Mouse (Mus musculus): ENCODE data around the gene Specc1.

Specc1 gene

DNA sequence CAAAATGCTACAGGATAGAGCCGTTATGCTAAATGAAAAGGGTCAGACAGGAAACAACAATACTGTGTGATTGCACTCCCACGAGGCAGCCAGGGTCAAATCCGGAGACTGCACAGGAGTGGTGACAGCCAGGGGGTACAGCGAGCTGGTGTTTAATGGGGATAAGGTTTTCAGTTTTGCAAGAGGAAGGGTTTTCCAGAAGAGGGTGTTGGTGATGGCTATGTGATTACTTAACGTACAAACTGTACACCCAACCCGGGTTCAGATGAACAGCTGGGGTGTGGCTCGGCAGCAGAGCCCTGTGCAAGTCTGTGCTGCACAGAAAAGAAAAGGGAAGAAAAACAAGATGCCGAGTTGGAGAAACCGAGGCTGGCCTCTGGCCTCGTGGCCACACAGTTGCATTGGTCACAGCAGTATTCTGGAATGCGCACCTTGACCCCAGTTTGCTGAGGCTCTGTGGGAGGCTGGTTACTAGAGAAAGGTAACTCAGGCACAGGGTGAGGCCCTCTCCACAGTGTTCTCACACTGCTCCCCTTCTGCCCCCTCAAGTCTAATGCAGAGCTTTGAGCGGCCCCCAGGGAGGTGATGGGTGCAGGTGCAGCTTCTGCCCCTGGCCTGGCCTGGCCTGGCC is 284.2 kb downstream of the Specc1 start:
- no peak for DNase-seq (ENCODE audit: low read depth in 1 of 2, low spot score in 2 of 2)

DNA sequence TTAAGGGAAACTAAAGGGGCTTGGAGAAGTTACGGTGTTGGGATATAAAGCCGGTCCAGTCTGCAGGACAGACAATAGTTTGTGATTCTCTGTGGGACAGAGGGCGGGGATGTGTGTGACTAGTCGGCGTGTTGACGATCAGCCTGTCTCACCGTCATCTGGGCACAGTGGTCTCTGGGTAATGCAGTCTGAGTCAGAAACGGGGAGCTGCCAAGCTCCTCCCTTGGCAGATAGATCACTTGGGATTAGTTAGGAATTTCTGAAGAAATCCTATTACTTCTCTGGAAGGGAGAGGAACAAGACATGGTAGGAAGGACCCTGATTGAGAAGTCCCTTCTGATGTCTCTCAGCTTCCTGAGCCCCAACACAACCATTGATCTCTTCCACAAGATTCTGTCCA is 287.3 kb downstream of the Specc1 start:
- DNase-seq (ENCODE audit: low read depth in 1 of 2, low spot score in 2 of 2), result no peak

DNA sequence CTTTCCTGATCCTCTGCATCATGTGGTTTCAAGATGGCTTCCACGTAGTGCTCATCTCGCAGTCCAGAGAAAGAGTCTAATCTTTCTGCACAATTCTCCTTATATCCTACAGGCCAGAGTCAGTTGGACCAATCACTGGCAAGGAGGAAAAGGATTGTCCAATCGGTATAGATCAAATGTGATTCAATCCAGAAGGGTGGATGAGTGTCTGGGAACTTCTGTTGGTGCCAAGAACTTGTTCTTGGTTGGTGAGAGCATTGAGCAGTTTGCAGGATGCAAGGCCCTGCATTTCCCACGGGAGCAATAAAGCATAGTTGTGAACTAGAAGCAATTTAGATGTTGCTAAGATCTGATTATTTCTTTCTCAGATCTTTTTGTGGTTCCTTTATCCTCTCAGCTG is 287.9 kb downstream of the Specc1 start:
- DNase-seq (ENCODE audit: low read depth in 1 of 2, low spot score in 2 of 2), result no peak

DNA sequence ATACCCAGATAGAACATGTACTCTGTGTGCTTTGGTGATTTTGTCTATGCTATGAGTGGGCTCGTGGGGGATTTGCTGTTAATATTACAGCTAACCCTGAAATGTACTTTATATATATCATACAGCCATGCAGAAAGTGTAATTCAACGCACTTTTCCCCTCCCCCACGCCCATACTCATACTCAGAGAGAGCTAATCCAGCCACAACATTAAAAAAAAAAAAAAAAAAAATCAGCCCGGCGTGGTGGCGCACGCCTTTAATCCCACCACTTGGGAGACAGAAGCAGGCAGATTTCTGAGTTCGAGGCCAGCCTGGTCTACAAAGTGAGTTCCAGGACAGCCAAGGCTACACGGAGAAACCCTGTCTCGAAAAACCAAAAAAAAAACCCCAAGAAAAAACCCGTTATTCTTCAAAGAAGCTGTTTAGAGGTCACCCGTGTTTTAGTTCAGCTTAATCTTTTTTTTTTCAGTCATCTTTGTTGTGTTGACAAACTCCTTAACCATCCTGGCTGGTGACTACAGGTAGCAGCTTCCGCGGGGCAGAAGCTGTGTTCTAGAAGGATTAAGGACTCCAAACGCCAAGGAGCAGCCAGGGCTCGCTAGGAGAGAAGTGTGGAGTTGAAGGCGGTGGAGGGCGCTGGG is 291.3 kb downstream of the Specc1 start:
- no peak for DNase-seq (ENCODE audit: low read depth in 1 of 2, low spot score in 2 of 2)

- DNase-seq (ENCODE audit: low read depth in 1 of 2, low spot score in 2 of 2), result peak; percentile 28 to 37
These were observed 292.1 kb downstream of the Specc1 start, which contains the start of gene Adora2b for GRCm38 (mm10) chr11:62248401-62249244. Adora2b (plus strand) TSS chr11:62248984.

DNA sequence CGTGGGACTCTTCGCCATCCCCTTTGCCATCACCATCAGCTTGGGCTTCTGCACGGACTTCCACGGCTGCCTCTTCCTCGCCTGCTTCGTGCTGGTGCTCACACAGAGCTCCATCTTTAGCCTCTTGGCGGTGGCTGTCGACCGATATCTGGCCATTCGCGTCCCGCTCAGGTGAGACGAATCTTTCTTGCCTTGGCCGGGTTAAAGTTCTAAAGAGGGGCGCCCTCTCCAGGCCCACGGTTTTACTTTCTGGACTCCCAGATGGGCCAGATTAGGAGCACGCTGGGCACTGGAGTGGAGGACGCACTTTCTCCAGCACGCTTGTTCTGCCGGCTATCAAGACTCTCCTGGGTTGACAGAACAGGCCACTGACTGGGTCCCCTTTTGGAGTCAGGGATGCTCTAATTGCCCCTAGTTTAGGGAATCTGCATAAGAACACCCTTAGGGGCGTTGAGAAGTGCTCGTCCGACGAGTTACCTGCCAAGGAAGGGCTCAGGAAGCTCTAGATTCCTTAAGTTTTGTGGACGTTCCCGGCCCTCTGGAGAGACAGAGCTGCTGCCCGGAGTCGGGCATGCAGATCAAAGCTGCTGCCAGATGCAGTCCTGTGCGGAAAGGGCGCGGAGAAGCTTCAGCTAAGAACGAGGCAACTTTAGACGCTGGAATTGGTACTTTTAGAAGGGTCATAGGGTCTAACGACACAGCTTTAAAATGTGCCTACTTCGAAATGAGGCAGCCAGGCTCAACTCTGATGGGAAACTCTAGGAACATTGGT is 292.9 kb downstream of the Specc1 start:
- peak in 1 of 2 experiments; percentile 4 for DNase-seq (ENCODE audit: low read depth in 1 of 2, low spot score in 2 of 2)

- DNase-seq (ENCODE audit: low read depth in 1 of 2, low spot score in 2 of 2), result peak; percentile 54 to 62
These were observed 294.5 kb downstream of the Specc1 start for GRCm38 (mm10) chr11:62251047-62251446.

DNA sequence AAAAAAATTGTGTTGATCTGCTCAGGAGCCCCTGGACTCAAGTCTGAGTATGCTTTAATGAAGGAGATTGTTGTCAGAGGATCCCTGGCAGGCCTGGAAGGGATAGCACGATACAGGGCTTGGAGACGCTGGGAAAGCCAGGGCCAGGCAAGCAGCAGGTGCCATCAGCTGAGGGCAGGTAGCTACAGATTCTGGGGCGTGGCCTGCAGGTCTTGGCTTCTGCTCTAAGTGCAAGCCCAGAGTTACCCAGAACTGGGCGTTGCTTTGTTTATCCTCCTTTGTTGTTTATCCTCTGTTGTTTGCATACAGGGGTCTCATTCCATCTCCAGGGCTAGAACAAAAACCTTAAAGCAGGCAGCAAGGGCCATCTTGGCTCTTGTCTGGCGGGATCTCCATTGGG is 296.8 kb downstream of the Specc1 start:
- no peak for DNase-seq (ENCODE audit: low read depth in 1 of 2, low spot score in 2 of 2)

DNA sequence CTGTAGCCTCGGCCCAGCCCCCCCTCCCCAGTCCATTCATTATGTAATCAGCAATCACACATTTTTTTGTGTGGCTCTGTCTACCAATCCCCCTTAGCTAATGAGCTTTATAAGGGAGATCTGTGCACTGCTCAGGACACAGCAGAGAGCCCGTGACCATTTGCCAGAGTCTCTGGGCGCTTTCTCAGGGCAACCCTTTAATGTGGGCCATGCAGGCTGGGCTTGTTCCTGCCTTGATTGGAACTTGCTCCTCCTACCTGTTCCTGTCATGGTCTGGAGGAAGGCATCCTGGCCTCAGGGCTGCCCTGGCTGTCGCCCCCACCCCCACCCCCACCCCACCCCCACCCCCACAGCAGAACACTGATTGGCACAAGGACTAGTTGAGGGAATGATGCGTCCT is 302.7 kb downstream of the Specc1 start:
- DNase-seq (ENCODE audit: low read depth in 1 of 2, low spot score in 2 of 2), result no peak

DNA sequence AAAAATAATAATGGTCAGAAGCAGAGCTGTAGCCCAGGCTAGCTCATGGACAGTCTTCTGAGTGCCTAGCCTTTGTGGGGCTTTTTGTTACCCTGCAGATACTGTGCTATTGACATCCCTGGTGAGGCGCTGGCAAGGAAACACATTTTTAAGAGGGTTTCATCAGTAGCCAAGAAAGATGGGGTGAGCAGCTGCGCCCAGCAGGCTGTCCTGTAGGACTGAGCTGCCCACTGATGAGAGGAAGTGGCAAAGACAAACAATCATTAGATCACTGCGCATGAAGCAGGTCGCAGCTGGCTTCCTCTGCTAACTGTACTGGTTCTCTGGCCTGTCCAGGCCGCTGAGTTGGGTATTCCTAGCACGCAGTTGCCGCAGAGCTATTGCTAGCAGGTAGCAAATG is 307.0 kb downstream of the Specc1 start:
- DNase-seq (ENCODE audit: low read depth in 1 of 2, low spot score in 2 of 2), result no peak

GRCm38 (mm10) chr11:62264018-62264417 is 307.5 kb downstream of the Specc1 start:
- DNase-seq (ENCODE audit: low read depth in 1 of 2, low spot score in 2 of 2), result no peak

GRCm38 (mm10) chr11:62265642-62266041 is 309.1 kb downstream of the Specc1 start:
- DNase-seq (ENCODE audit: low read depth in 1 of 2, low spot score in 2 of 2), result no peak

DNA sequence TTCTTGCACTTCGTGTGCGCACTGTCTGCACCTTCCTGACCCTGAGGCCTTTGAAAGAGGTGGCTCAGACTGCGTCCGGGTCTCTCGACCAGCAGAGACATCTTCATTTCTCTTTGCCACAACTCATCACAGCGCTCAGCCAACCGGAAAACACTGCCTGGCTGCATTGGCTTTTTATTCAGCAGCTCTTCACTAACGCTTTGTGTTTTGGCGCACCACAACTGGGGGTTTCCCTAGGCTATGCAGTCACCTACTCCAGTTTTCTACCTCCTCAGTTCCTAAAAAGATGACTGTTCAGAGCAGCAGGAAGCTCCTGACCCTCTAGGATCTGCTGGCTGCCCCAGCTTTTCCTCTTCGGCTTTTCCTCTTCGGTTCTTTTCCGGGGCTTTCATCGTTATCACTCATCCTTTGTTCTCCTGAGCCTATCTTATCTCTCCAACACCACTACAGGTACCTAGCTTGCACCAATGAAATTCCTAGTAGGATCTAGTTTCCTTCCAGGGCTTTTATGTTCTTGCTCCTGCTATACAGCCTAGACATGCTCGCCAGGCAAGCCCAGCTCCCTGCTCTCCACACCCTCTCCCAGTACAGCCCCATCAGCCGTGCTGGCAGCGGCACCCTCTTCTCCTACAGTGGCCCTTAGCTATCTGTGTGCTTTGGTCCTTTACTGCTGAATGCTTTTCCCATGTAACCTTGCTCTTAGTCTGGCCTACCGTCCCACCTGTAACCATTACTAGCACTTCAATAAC is 310.1 kb downstream of the Specc1 start:
- no peak for DNase-seq (ENCODE audit: low read depth in 1 of 2, low spot score in 2 of 2)

DNA sequence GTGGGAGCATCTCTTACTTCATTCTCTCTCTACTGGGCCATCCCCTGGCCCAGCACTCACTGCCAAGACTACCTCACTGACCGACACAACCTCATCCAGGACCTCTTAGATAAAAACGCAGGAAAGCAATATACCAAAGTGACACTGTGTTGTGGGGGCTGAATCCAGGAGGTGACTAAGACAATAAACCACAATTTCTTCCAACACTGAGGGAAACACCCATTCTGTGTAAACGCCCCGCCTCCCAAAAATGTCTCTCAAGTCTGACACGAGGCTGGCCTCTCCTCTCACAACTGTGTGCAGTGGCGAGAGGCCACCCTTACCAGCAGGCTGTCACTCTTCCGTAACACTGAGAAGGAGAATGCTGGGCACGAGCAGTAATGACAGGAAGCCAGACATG is 311.8 kb downstream of the Specc1 start:
- DNase-seq (ENCODE audit: low read depth in 1 of 2, low spot score in 2 of 2), result no peak

DNA sequence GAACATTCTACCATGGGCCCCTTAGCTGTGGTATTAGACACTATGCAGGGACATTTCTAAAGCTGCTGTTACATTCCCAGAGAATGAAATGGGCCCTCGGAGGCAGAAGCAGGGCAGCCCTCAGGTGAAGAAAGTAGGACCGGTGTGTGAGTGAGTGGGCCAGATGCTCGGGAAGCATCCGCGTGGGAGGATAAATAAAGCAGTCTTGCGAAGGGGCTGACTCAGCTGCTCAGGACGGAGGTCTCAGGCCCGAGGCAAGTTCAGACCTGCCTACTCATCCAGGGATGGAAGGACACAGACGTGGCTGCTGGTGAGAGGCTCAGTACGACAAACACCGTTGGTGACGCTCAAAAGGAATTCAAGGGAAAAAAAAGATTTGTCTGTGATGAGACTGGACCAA is 312.5 kb downstream of the Specc1 start:
- DNase-seq (ENCODE audit: low read depth in 1 of 2, low spot score in 2 of 2), result no peak

- no peak for DNase-seq (ENCODE audit: low read depth in 1 of 2, low spot score in 2 of 2)
These were observed 314.3 kb downstream of the Specc1 start for GRCm38 (mm10) chr11:62270851-62271250.

Measured in monocyte, adult 2 months (primary cell).